Mouse (Mus musculus): ENCODE measurements around the gene Tspan15. TPM values are rescaled to one million over a fixed set of nuclear protein-coding genes. Genes with fewer than 3 reads are reported as not detected.
A peak's percentile ranks its signal among the peaks of the same experiment; 100 is the strongest.

The Tspan15 gene
- 66.5 and 84.5 TPM in 2 replicates for polyA plus RNA-seq (2015; fragmentation: Nextera tagmentation; extraction: Ambion mirVana)

DNA sequence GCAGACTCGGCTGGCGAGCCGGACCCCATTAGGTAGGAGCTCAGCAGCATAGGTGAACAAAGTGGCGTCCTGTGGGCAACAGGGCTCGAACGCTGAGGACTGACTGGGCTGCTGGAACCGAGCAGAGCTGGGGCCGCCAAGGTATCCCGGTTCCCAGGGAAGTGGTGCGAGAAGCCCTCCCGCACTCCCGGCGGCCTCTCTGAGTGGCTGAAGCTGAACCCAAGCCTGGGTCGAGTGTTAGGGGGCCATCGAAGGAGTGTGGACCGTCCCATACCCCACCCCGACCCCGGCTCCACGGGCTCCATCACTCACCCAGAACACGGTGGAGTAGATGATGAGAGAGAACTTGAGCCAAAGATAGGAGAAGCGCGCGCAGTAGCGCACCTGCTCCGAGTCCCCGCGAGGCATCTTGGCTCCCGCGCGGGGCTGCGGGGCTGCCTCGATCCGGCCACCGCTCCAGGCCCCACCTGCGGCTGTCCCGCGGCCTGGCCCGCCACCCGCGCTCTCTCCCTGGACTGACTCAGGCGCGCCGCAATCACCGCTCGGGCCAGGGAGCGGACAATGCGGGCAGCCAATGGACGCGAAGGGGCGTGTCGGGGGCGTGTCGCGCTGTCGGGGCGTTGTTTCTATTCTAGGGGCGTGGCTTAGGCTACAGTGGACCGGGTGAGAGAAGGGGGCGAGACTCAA is at the start of gene Tspan15:
TSS of gene Tspan15 (minus strand) at position 544 of the 687 bp plus-strand sequence.
- Histone ChIP-seq H3K4me1 (peaks cover 25% of the 10 kb centered on the region), H3K9me3 (no peaks in the 10 kb centered on the region), H3K4me2 (peak within 1 kb of the TSS; percentile 88), H3K27me3 (no peaks in the 10 kb centered on the region), H3K4me3 (peak within 1 kb of the TSS; percentile 56), H3K36me3 (no peaks in the 10 kb centered on the region), H3K27ac (peak within 1 kb of the TSS; percentile 31), H3K9ac (peak within 1 kb of the TSS; percentile 60)
- 2% methylated on average over 58 of the region's 59 CpGs for WGBS
- ATAC-seq (ENCODE audit: borderline replicate concordance, extremely low read depth, low FRiP score, low TSS enrichment), result peak; percentile 93

DNA sequence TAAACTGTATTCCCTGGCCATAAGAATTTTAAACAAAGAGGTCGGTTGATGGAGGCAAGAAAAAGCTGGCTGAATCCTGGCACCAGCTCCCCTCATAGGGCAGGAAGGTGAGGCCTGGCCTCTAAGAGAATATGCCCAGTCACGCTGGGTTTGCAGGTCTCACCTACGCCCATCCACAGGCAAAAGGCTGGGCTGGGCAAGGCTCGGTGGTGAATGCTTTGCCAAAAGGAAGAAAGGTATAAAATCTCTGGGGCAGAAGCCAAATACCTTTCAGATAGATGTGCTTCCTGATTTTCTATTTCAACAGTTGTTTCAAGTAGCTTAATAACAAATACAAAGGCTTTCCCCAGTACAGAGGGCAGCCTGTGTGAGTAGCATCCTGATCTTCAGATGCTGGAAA is 48.6 kb upstream of the Tspan15 start:
- H3K27ac ChIP-seq, result no peak overlapping the region
- peaks cover 14% of the 10 kb centered on the region; the same call in 1 of the 2 replicates for H3K36me3 ChIP-seq
- no peak overlapping the region for H3K4me3 ChIP-seq
- no peaks in the 10 kb centered on the region for H3K4me1 ChIP-seq
- 73% methylated on average over 4 of the region's 4 CpGs for WGBS
- H3K4me2 ChIP-seq, result no peak overlapping the region
- H3K27me3 ChIP-seq, result no peaks in the 10 kb centered on the region
- no peaks in the 10 kb centered on the region for H3K9me3 ChIP-seq
- no peak overlapping the region for H3K9ac ChIP-seq
- ATAC-seq (ENCODE audit: borderline replicate concordance, extremely low read depth, low FRiP score, low TSS enrichment), result no peak

DNA sequence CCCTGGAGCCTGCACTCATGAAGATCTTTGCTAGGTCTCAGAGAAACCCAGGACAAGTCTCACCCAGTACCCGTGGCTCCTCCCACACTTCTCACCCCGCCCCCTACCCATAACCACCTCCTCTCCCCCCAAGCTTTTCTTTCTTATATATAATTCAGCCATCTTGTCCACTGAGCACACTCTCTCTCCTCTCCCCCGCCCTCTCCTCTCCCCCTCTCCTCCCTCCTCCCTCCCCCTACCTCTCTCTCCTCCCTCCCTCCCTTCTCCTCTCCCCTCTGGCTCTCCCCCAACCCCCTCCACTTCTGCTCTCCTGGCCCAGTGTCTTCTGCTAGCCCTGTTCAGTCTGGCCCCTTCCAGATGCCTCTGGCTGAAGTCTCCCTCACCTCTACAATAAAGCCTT is 48.0 kb upstream of the Tspan15 start:
- no peaks in the 10 kb centered on the region for H3K9me3 ChIP-seq
- H3K4me2 ChIP-seq, result no peak overlapping the region
- no peaks in the 10 kb centered on the region for H3K4me1 ChIP-seq
- peaks cover 17% of the 10 kb centered on the region; the same call in 1 of the 2 replicates for H3K36me3 ChIP-seq
- no peak overlapping the region for H3K4me3 ChIP-seq
- no peak overlapping the region for H3K9ac ChIP-seq
- WGBS, result 32% methylated on average over 3 of the region's 3 CpGs
- H3K27ac ChIP-seq, result no peak overlapping the region
- ATAC-seq (ENCODE audit: borderline replicate concordance, extremely low read depth, low FRiP score, low TSS enrichment), result no peak
- H3K27me3 ChIP-seq, result no peaks in the 10 kb centered on the region

DNA sequence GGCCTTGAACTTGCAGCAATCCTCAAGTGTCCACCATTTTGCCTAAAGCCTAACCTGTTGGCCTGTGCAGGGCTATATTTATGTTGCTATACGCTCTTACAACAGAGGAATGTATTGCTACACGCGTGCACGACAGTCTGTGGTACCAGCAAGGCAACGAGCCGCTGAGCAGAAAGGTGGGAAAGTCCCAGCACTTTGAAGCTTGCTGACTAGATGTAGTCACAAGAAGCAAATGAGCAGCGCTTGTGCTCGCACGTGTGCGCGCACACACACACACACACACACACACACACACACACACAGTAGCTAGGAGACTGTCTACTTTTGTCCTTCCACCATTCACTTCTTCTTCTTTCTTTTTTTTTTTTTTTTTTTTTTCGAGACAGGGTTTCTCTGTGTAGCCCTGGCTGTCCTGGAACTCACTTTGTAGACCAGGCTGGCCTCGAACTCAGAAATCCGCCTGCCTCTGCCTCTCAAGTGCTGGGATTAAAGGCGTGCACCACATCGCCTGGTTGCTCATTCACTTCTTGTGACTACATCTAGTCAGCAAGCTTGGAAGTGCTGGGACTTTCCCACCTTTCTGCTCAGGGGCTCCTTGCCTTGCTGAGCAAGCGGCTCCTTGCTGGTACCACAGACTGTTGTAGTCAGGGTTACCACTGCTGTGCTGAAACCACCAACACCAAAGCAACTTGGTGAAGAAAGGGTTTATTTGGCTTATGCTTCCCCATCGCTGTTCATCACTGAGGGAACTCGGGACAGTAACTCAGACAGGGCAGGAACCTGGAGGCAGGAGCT is 46.6 kb upstream of the Tspan15 start:
- WGBS, result 88% methylated on average over 18 of the region's 19 CpGs
- Histone ChIP-seq H3K27ac (no peak overlapping the region), H3K36me3 (peaks cover 15% of the 10 kb centered on the region; the same call in 1 of the 2 replicates), H3K4me2 (no peak overlapping the region), H3K9me3 (no peaks in the 10 kb centered on the region), H3K27me3 (no peaks in the 10 kb centered on the region), H3K4me3 (no peak overlapping the region), H3K9ac (no peak overlapping the region), H3K4me1 (no peaks in the 10 kb centered on the region)
- ATAC-seq (ENCODE audit: borderline replicate concordance, extremely low read depth, low FRiP score, low TSS enrichment), result no peak

DNA sequence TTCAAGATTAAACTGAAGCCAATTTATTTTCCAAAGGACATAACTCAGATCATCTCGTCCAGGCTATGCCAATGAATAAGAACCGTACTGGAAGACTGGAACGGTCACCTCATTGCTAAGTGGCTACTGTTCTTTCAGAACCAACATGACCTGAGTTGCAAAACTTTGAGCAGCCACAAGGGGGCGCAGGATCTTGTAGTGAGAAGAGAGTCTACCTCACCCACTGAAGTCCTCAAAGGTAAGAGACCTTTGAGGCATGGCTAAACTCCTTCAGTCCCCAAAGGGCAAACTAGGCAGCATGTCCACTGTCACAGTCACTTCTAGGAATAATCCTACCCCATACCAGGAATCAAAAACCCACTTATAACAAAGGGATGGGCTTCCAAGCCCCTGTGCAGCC is 44.2 kb upstream of the Tspan15 start:
- no peak overlapping the region for H3K4me2 ChIP-seq
- ATAC-seq (ENCODE audit: borderline replicate concordance, extremely low read depth, low FRiP score, low TSS enrichment), result no peak
- H3K36me3 ChIP-seq, result peaks cover 4% of the 10 kb centered on the region; the same call in 1 of the 2 replicates
- no peak overlapping the region for H3K4me3 ChIP-seq
- H3K4me1 ChIP-seq, result no peaks in the 10 kb centered on the region
- H3K9me3 ChIP-seq, result no peaks in the 10 kb centered on the region
- no peak overlapping the region for H3K9ac ChIP-seq
- WGBS, result 17% methylated on average over 4 of the region's 4 CpGs
- H3K27me3 ChIP-seq, result no peaks in the 10 kb centered on the region
- no peak overlapping the region for H3K27ac ChIP-seq

DNA sequence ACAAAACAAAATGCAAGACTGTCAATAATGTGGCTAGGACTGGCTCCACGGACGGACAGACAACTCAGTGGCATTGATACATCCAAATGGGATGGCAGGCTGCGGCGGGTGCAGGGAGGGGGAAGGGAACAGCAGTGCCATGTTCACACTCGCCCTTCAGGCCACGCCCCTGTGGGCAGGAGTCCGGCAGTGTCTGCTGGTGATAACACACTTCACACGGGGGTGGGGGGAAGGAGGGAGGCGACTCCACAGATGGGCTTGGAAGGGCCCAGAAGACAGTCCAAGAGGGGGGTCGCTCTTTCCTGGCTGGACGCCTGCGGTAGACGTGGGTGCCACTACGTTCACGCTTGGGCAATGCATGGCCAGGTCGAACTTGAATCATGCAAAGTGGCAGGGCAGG is 38.2 kb upstream of the Tspan15 start:
- no peaks in the 10 kb centered on the region for H3K27me3 ChIP-seq
- H3K27ac ChIP-seq, result no peak overlapping the region
- 0 out of 2 replicates have a peak, but pooled peaks cover 4% of the 10 kb centered on the region for H3K4me1 ChIP-seq
- H3K9ac ChIP-seq, result no peak overlapping the region
- H3K9me3 ChIP-seq, result no peaks in the 10 kb centered on the region
- H3K4me3 ChIP-seq, result no peak overlapping the region
- peaks cover 2% of the 10 kb centered on the region; the same call in 1 of the 2 replicates for H3K36me3 ChIP-seq
- H3K4me2 ChIP-seq, result peak overlapping the region; percentile 20; the same call in 1 of the 2 replicates
- peak; percentile 39; the same call in 1 of the 2 replicates for ATAC-seq (ENCODE audit: borderline replicate concordance, extremely low read depth, low FRiP score, low TSS enrichment)
- WGBS, result 53% methylated on average over 14 of the region's 16 CpGs

DNA sequence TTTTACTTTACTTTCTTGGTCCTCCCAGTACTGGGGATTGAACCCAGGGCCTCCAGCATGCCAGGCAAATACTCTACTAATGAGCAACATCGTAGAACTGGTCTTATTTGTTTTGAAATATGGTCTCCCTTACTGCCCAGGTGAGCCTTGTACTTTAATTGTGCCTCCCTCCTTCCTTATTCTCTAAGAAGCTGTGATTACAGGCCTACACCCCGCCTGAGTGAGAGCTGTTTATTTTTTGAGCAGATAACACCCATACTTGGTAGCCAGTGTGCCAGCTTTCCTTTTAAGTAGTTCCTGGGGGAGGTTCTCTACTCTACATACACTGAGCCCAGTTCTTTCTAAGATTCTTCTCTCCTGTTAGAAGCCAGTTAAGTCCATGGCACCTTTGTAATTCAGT is 33.2 kb upstream of the Tspan15 start:
- Histone ChIP-seq H3K27me3 (no peaks in the 10 kb centered on the region), H3K27ac (no peak overlapping the region), H3K4me3 (no peak overlapping the region), H3K9ac (no peak overlapping the region), H3K9me3 (no peaks in the 10 kb centered on the region), H3K4me2 (no peak overlapping the region), H3K36me3 (no peaks in the 10 kb centered on the region), H3K4me1 (0 out of 2 replicates have a peak, but pooled peaks cover 2% of the 10 kb centered on the region)
- 24% methylated on average over 2 of the region's 2 CpGs for WGBS
- ATAC-seq (ENCODE audit: borderline replicate concordance, extremely low read depth, low FRiP score, low TSS enrichment), result no peak

DNA sequence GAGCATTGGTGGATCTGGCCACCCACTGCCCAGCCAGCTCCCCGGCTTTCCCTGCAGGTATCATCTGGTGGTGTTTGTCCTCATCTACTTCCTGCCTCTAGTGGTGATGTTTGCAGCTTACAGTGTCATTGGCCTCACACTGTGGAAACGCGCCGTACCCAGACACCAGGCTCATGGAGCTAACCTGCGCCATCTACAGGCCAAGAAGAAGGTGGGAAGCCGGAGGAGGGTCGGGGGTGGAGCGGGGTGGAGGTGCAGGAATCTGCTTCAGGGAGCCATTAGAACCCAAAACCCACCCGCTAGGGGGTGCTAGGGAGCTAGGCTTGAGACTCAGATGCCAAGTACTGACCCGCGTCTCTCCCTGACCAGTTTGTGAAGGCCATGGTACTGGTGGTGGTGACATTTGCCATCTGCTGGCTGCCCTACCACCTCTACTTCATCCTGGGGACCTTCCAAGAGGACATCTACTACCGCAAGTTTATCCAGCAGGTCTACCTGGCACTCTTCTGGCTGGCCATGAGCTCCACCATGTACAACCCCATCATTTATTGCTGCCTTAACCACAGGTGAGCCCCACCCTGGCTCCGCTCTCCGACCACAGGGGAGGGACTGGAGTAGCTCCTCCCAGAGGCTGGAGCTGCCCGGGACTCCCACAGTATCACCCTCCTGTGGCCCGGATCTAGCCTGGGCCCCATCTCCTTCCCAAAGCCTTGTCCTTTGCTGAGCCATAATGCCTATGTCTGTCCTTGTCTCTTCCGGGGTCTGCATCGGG is 30.2 kb upstream of the Tspan15 start:
- H3K4me1 ChIP-seq, result no peaks in the 10 kb centered on the region
- H3K9me3 ChIP-seq, result no peaks in the 10 kb centered on the region
- H3K36me3 ChIP-seq, result no peaks in the 10 kb centered on the region
- H3K9ac ChIP-seq, result no peak overlapping the region
- H3K4me2 ChIP-seq, result no peak overlapping the region
- H3K27ac ChIP-seq, result no peak overlapping the region
- WGBS, result 13% methylated on average over 18 of the region's 18 CpGs
- no peaks in the 10 kb centered on the region for H3K27me3 ChIP-seq
- H3K4me3 ChIP-seq, result no peak overlapping the region
- ATAC-seq (ENCODE audit: borderline replicate concordance, extremely low read depth, low FRiP score, low TSS enrichment), result peak; percentile 77; the same call in 1 of the 2 replicates

DNA sequence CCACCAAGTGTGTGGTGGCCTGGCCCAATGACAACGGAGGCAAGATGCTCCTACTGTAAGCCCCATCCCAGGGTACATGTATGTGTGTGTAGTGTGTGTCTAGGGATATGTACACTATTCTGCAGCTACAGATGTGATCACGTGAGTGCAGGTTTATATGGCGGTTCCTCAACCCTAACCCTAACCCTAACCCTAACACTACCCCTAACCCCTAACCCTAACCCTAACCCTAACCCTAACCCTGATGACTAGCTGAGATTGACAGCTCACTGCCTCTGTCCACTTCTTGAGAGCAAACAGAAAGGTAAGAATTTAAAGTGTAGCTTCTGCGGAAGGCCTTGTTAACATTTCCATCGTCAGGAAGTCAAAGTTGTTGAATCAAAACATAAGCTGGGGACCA is 27.2 kb upstream of the Tspan15 start:
- no peak overlapping the region for H3K4me3 ChIP-seq
- no peak overlapping the region for H3K27ac ChIP-seq
- H3K4me2 ChIP-seq, result no peak overlapping the region
- no peaks in the 10 kb centered on the region for H3K36me3 ChIP-seq
- H3K4me1 ChIP-seq, result no peaks in the 10 kb centered on the region
- ATAC-seq (ENCODE audit: borderline replicate concordance, extremely low read depth, low FRiP score, low TSS enrichment), result no peak
- H3K27me3 ChIP-seq, result no peaks in the 10 kb centered on the region
- no peaks in the 10 kb centered on the region for H3K9me3 ChIP-seq
- WGBS, result 78% methylated on average over 5 of the region's 5 CpGs
- no peak overlapping the region for H3K9ac ChIP-seq

DNA sequence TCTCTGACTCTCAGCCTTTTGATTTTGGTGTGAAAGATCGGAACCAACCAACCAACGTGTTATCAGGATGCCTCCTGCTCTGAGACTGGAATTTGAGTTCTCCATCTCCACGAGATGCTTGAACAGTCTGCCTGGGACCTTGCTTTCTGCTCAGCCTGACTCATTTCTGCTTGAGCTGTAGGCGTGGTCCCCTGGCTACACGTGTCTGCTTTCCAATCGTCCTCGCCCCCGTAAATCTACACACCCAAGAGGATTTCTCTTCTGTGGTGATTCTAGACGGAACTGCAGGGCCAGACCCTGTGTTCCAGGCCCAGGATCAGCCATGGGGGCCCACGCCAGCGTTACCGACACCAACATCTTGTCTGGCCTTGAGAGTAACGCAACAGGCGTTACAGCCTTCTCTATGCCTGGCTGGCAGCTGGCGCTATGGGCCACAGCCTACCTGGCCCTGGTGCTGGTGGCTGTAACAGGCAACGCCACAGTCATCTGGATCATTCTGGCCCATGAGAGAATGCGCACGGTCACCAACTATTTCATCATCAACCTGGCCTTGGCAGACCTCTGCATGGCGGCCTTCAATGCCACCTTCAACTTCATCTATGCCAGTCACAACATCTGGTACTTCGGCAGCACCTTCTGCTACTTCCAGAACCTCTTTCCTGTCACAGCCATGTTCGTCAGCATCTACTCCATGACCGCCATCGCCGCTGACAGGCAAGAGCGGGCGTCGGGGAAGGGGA is 21.6 kb upstream of the Tspan15 start:
- no peak overlapping the region for H3K27ac ChIP-seq
- no peak overlapping the region for H3K4me2 ChIP-seq
- H3K9ac ChIP-seq, result no peak overlapping the region
- WGBS, result 81% methylated on average over 27 of the region's 27 CpGs
- no peaks in the 10 kb centered on the region for H3K27me3 ChIP-seq
- peaks cover 10% of the 10 kb centered on the region for H3K4me1 ChIP-seq
- ATAC-seq (ENCODE audit: borderline replicate concordance, extremely low read depth, low FRiP score, low TSS enrichment), result no peak
- no peaks in the 10 kb centered on the region for H3K36me3 ChIP-seq
- no peaks in the 10 kb centered on the region for H3K9me3 ChIP-seq
- no peak overlapping the region for H3K4me3 ChIP-seq

DNA sequence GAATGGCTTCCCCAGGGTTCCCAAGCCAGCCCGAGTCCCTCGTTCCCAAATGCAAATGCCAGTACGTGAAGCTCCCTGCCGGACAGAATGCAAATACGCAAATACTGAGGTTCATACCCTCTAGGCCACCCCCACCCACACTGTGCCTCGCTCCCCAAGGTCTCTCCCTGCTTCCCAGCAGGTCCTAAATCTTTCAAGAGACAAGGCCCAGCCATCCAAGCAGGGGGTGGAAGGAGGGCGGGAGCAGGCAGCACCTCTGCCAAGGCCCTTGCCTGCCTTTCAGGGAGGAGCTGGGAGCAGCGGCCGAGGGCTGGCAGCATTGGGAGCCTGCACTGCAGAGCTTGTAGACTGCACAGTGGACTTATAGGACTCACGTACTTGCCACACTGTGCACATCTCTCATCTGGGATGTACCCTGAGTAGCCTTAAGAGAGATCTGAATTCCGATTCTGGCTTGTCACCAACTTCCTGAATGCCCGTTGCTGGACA is 21.0 kb upstream of the Tspan15 start, which contains the start of gene Tacr2:
TSS of gene Tacr2 (plus strand) at position 439 of the 489 bp plus-strand sequence.
- Histone ChIP-seq H3K4me1 (peaks cover 16% of the 10 kb centered on the region), H3K4me3 (no peak within 1 kb of the TSS), H3K27me3 (no peaks in the 10 kb centered on the region), H3K9ac (no peak within 1 kb of the TSS), H3K27ac (no peak within 1 kb of the TSS), H3K36me3 (no peaks in the 10 kb centered on the region), H3K9me3 (no peaks in the 10 kb centered on the region), H3K4me2 (no peak within 1 kb of the TSS)
- WGBS, result 46% methylated on average over 12 of the region's 12 CpGs
- no peak for ATAC-seq (ENCODE audit: borderline replicate concordance, extremely low read depth, low FRiP score, low TSS enrichment)
